Mouse (Mus musculus): ENCODE results near the gene Qtrt2. TPM values are rescaled to one million over a fixed set of nuclear protein-coding genes. Genes with fewer than 3 reads are reported as not detected.

Gene Qtrt2
- polyA plus RNA-seq, 1 experiment from 2014 or later = 17.9 TPM

DNA sequence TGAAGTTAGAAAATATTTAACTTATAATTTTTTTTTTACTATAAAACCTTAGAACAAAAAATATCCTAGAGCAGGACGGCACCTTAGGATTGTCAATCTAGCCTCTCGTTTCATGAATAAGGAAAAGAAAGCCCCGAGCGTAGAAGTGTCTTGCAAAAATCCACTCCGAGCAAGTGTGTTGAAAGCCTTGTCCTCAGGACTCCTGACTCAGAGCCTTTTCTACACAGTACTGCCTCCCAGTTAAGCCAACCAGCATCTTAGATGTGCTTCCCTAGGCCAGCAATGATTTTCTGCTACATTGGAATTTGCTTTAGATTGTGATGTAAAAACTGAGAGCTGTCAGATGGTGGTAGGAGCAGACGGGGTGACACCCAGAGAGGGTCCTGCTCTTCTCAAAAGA, 6.4 kb upstream of the Qtrt2 start:
- Histone ChIP-seq H3K9ac (ENCODE audit: low read depth, low read length) (no peak overlapping the region), H3K4me1 (ENCODE audit: control insufficient read depth, insufficient read depth, low read length) (no peaks in the 10 kb centered on the region), H3K27ac (ENCODE audit: low read length) (no peak overlapping the region), H3K36me3 (ENCODE audit: control insufficient read depth, insufficient read depth, low read length) (no peaks in the 10 kb centered on the region), H3K4me3 (ENCODE audit: low read length) (no peak overlapping the region), H3K9me3 (ENCODE audit: control insufficient read depth, low read length) (no peaks in the 10 kb centered on the region), H3K4me2 (ENCODE audit: low read depth, low read length) (no peak overlapping the region), H3K27me3 (replicated peaks; ENCODE audit: control insufficient read depth, insufficient read depth, low read length) (no peaks in the 10 kb centered on the region)
- no peak for ATAC-seq
- 93% methylated on average over 6 of the region's 6 CpGs for WGBS

DNA sequence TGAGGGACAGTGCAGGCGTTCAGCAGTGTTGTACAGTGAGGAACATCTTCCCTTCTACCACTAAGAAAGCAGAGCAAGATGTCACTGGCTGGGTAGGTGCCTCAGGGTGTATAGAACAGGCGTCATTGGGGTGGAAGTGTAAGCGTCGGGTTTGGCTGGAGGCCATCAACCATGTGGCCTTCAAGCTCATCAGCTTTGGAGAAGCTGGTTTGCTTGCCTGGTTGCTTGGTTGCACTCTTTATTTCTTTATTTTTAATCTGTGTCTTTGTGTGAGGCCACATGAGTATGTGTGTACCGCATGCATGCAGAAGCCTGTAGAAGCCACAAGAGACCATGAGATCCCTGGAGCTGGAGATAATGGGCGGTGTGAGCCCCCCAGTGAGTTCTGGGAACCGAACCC, 5.7 kb upstream of the Qtrt2 start:
- 86% methylated on average over 7 of the region's 7 CpGs for WGBS

DNA sequence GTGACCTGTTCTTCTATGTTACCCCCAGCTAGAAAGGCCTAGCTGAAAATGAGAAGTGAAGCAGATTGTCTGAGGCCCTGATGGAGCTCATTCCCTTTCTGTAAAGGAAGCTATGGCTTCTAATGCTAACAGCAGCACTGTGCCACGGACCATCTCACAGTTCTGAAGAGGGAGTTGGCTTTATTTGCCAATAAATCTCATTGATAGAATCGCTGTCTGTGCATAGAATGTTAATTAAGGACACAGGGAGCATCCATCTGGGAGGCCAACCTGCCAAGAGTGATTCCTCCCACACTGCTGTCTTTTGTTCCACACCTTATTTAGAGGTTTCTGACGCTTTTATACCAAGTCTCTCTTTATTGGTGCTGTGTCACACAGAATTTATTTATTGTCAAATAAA, 4.9 kb upstream of the Qtrt2 start:
- WGBS = 67% methylated on average over 3 of the region's 3 CpGs
- ATAC-seq = no peak

More for the DNA sequence above, 5.7 kb upstream of the Qtrt2 start:
- no peak overlapping the region for H3K4me2 ChIP-seq (ENCODE audit: low read depth, low read length)
- H3K27me3 ChIP-seq (replicated peaks; ENCODE audit: control insufficient read depth, insufficient read depth, low read length) = no peaks in the 10 kb centered on the region
- H3K4me1 ChIP-seq (ENCODE audit: control insufficient read depth, insufficient read depth, low read length) = no peaks in the 10 kb centered on the region
- no peaks in the 10 kb centered on the region for H3K9me3 ChIP-seq (ENCODE audit: control insufficient read depth, low read length)
- no peak overlapping the region for H3K4me3 ChIP-seq (ENCODE audit: low read length)
- no peak overlapping the region for H3K27ac ChIP-seq (ENCODE audit: low read length)
- no peak for ATAC-seq
- H3K9ac ChIP-seq (ENCODE audit: low read depth, low read length) = no peak overlapping the region
- H3K36me3 ChIP-seq (ENCODE audit: control insufficient read depth, insufficient read depth, low read length) = no peaks in the 10 kb centered on the region

DNA sequence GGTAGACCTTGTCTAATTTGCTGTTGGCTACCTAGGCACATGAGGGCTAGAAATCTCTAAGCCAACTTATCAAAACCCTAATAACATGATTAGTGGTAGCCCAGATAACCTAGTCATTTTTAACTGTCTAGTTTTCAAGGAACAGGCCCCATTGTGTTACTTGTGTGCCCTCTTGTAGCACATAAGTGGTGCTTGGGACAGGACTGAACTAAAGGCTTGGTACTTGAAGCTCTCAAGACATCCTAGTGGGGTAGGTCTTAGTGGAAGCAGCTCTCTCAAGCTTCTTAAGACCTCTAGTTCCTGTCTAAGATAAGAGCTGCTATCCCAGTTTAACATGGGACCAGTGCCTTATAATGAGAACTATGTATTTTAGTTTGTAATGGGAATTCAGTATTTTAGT, 4.0 kb upstream of the Qtrt2 start:
- H3K4me1 ChIP-seq (ENCODE audit: control insufficient read depth, insufficient read depth, low read length) = no peaks in the 10 kb centered on the region
- no peak overlapping the region for H3K9ac ChIP-seq (ENCODE audit: low read depth, low read length)
- no peaks in the 10 kb centered on the region for H3K9me3 ChIP-seq (ENCODE audit: control insufficient read depth, low read length)
- no peak overlapping the region for H3K4me3 ChIP-seq (ENCODE audit: low read length)
- no peak overlapping the region for H3K4me2 ChIP-seq (ENCODE audit: low read depth, low read length)
- H3K36me3 ChIP-seq (ENCODE audit: control insufficient read depth, insufficient read depth, low read length) = no peaks in the 10 kb centered on the region
- H3K27me3 ChIP-seq (replicated peaks; ENCODE audit: control insufficient read depth, insufficient read depth, low read length) = no peaks in the 10 kb centered on the region
- no peak overlapping the region for H3K27ac ChIP-seq (ENCODE audit: low read length)
- no peak for ATAC-seq

More for the DNA sequence above, 4.9 kb upstream of the Qtrt2 start:
- Histone ChIP-seq H3K27ac (ENCODE audit: low read length) (no peak overlapping the region), H3K36me3 (ENCODE audit: control insufficient read depth, insufficient read depth, low read length) (no peaks in the 10 kb centered on the region), H3K4me2 (ENCODE audit: low read depth, low read length) (no peak overlapping the region), H3K4me3 (ENCODE audit: low read length) (no peak overlapping the region), H3K4me1 (ENCODE audit: control insufficient read depth, insufficient read depth, low read length) (no peaks in the 10 kb centered on the region), H3K27me3 (replicated peaks; ENCODE audit: control insufficient read depth, insufficient read depth, low read length) (no peaks in the 10 kb centered on the region), H3K9ac (ENCODE audit: low read depth, low read length) (no peak overlapping the region), H3K9me3 (ENCODE audit: control insufficient read depth, low read length) (no peaks in the 10 kb centered on the region)

DNA sequence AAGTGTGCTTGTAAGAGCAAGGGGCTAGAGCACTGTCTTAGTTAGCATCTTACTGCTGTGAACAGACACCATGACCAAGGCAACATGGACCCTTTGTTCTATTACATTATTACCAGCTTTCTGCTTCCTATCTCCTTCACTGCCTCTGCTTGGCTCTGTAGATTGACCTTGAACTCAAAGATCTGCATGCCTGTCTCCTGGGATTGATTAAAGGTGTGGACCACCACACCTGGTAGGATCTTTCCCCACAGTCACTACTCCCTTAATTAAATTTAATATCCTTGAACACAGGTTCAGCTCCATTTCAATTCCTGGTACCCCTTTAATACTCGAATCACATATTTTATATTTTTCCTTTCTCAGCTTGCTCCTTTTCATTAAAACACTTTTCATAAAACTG, 763 bp downstream of the Qtrt2 start:
- no peak overlapping the region for H3K4me3 ChIP-seq (ENCODE audit: low read length)
- H3K27me3 ChIP-seq (replicated peaks; ENCODE audit: control insufficient read depth, insufficient read depth, low read length) = no peaks in the 10 kb centered on the region
- 88% methylated on average over 1 of the region's 1 CpGs for WGBS
- H3K4me1 ChIP-seq (ENCODE audit: control insufficient read depth, insufficient read depth, low read length) = no peaks in the 10 kb centered on the region
- H3K27ac ChIP-seq (ENCODE audit: low read length) = no peak overlapping the region
- H3K9ac ChIP-seq (ENCODE audit: low read depth, low read length) = no peak overlapping the region
- no peak for ATAC-seq
- no peaks in the 10 kb centered on the region for H3K36me3 ChIP-seq (ENCODE audit: control insufficient read depth, insufficient read depth, low read length)
- no peak overlapping the region for H3K4me2 ChIP-seq (ENCODE audit: low read depth, low read length)
- no peaks in the 10 kb centered on the region for H3K9me3 ChIP-seq (ENCODE audit: control insufficient read depth, low read length)

DNA sequence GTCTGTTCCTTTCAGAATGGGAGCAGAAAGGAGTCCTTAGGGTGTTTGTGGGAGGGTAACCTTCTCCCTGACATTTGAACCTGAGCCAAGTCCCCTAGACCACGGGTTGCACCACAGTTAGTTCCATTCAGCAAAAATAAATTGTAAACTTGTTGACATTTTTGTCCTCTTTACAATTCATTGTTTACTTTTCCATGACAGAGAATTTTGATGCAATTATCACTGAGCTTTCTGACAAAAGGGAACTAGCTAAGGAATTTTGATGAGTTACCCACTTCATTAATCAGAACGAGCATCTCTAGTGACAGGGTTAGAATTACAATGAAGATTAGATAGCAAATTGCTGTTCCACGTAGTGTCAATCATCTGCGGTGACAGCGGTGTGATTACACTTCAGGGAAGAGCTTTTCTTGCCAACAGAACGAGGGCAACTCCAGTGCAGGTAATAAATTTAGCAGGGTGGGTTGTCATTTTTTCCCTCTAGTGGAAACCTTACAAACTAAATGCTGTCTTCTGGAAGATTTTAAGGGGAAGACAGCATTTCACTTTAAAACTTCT, 1.5 kb downstream of the Qtrt2 start:
- no peak overlapping the region for H3K4me3 ChIP-seq (ENCODE audit: low read length)
- H3K4me1 ChIP-seq (ENCODE audit: control insufficient read depth, insufficient read depth, low read length) = no peaks in the 10 kb centered on the region
- no peaks in the 10 kb centered on the region for H3K9me3 ChIP-seq (ENCODE audit: control insufficient read depth, low read length)
- ATAC-seq = no peak
- no peak overlapping the region for H3K4me2 ChIP-seq (ENCODE audit: low read depth, low read length)
- no peak overlapping the region for H3K27ac ChIP-seq (ENCODE audit: low read length)
- WGBS = 43% methylated on average over 6 of the region's 6 CpGs
- no peaks in the 10 kb centered on the region for H3K36me3 ChIP-seq (ENCODE audit: control insufficient read depth, insufficient read depth, low read length)
- H3K27me3 ChIP-seq (replicated peaks; ENCODE audit: control insufficient read depth, insufficient read depth, low read length) = no peaks in the 10 kb centered on the region
- no peak overlapping the region for H3K9ac ChIP-seq (ENCODE audit: low read depth, low read length)

DNA sequence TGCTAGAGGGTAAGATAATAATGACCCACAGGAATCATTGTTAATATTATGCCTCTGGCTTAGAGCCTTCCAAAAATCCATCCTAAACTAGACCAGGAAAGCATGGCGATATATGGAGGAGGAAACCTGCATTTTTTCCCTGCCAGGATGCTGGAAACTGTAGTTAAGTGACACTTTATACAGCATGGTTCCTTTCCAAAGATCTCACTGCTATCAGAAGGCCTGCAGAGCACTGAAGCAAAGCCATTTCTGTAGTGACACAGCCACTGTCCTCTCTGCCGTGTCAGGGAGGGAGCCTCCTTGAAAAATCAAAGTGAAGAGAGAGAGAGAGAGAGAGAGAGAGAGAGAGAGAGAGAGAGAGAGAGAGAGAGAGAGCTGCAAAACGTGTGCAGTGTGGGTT, 4.0 kb downstream of the Qtrt2 start:
- Histone ChIP-seq H3K9ac (ENCODE audit: low read depth, low read length) (no peak overlapping the region), H3K27me3 (replicated peaks; ENCODE audit: control insufficient read depth, insufficient read depth, low read length) (no peaks in the 10 kb centered on the region), H3K4me3 (ENCODE audit: low read length) (no peak overlapping the region), H3K36me3 (ENCODE audit: control insufficient read depth, insufficient read depth, low read length) (no peaks in the 10 kb centered on the region), H3K9me3 (ENCODE audit: control insufficient read depth, low read length) (no peaks in the 10 kb centered on the region), H3K4me2 (ENCODE audit: low read depth, low read length) (no peak overlapping the region), H3K27ac (ENCODE audit: low read length) (no peak overlapping the region), H3K4me1 (ENCODE audit: control insufficient read depth, insufficient read depth, low read length) (no peaks in the 10 kb centered on the region)
- 63% methylated on average over 3 of the region's 3 CpGs for WGBS
- ATAC-seq = no peak

DNA sequence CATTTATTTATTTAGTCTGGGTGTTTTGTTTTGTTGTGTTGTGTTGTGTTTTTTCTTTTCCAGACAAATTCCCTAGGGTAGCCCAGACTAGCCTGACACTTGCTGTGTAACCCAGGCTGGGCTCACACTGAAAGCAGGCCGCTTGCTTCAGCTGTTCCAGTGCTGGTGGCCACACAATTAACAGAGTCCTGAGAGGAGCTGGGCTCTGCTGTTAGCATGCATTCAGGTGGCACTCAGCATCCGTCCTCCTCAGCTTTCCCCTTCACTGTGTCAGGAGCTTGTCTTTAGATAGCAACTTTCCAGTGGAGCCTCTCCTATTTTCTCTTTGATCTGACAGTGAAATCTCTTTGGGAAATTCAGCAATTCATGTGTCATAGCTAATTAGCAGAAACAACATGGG, 4.6 kb downstream of the Qtrt2 start:
- Histone ChIP-seq H3K4me3 (ENCODE audit: low read length) (no peak overlapping the region), H3K36me3 (ENCODE audit: control insufficient read depth, insufficient read depth, low read length) (no peaks in the 10 kb centered on the region), H3K4me2 (ENCODE audit: low read depth, low read length) (no peak overlapping the region), H3K4me1 (ENCODE audit: control insufficient read depth, insufficient read depth, low read length) (no peaks in the 10 kb centered on the region), H3K27me3 (replicated peaks; ENCODE audit: control insufficient read depth, insufficient read depth, low read length) (no peaks in the 10 kb centered on the region), H3K9ac (ENCODE audit: low read depth, low read length) (no peak overlapping the region), H3K27ac (ENCODE audit: low read length) (no peak overlapping the region), H3K9me3 (ENCODE audit: control insufficient read depth, low read length) (no peaks in the 10 kb centered on the region)
- ATAC-seq = no peak
- WGBS = 80% methylated on average over 2 of the region's 2 CpGs

DNA sequence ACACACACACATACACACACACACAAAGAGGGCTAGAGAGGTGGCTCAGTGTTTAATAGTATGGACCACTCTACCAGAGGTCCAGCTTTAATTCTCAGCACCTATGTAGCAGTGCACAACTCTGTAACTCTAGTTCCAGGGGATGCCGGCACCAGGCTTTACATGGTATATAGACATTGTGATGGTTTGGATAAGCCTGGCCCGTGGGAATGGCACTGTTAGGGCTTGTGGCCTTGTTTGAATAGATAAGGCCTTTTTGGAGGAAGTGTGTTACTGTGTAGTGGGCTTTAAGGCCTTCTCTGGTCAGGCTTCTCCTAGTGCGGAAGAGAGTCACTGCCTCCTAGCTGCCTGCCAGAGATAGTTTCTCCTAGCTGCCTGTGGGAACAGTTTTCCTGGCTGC, 7.7 kb downstream of the Qtrt2 start:
- WGBS = 76% methylated on average over 3 of the region's 3 CpGs

DNA sequence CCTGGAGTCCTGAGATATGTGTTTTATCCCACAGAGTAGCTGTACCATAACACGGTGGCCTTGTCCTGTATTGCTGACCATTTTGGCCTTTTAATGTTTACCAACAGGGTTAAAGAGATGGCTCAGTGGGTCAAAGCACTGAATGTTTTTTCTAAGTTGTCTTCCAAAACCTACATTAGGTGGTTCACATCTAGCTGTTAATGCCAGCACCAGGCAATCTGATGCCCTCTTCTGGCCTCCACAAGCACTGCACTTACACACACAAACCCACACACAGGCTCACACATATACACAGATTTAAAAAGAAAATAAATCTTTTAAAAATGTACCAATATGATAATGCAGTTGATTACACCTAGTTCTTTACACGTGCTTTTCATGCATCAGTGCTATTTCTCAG, 17.7 kb downstream of the Qtrt2 start:
- 84% methylated on average over 2 of the region's 2 CpGs for WGBS
- Histone ChIP-seq H3K36me3 (ENCODE audit: control insufficient read depth, insufficient read depth, low read length) (no peaks in the 10 kb centered on the region), H3K27me3 (replicated peaks; ENCODE audit: control insufficient read depth, insufficient read depth, low read length) (no peaks in the 10 kb centered on the region), H3K9ac (ENCODE audit: low read depth, low read length) (no peak overlapping the region), H3K9me3 (ENCODE audit: control insufficient read depth, low read length) (no peaks in the 10 kb centered on the region), H3K4me2 (ENCODE audit: low read depth, low read length) (no peak overlapping the region), H3K27ac (ENCODE audit: low read length) (no peak overlapping the region), H3K4me1 (ENCODE audit: control insufficient read depth, insufficient read depth, low read length) (no peaks in the 10 kb centered on the region), H3K4me3 (ENCODE audit: low read length) (no peak overlapping the region)
- no peak for ATAC-seq

More for the DNA sequence above, 7.7 kb downstream of the Qtrt2 start:
- H3K9me3 ChIP-seq (ENCODE audit: control insufficient read depth, low read length) = no peaks in the 10 kb centered on the region
- no peak overlapping the region for H3K4me2 ChIP-seq (ENCODE audit: low read depth, low read length)
- no peaks in the 10 kb centered on the region for H3K27me3 ChIP-seq (replicated peaks; ENCODE audit: control insufficient read depth, insufficient read depth, low read length)
- ATAC-seq = no peak
- H3K9ac ChIP-seq (ENCODE audit: low read depth, low read length) = no peak overlapping the region
- H3K4me3 ChIP-seq (ENCODE audit: low read length) = no peak overlapping the region
- no peak overlapping the region for H3K27ac ChIP-seq (ENCODE audit: low read length)
- H3K4me1 ChIP-seq (ENCODE audit: control insufficient read depth, insufficient read depth, low read length) = no peaks in the 10 kb centered on the region
- H3K36me3 ChIP-seq (ENCODE audit: control insufficient read depth, insufficient read depth, low read length) = no peaks in the 10 kb centered on the region

Measured in intestine, embryonic 16.5 days (tissue).